Comparison of ENCODE assay signal across 8 mouse cellular contexts in genomic region chr5:8057018-8057323, GRCm38 (mm10). TPM values are rescaled to one million over a fixed set of nuclear protein-coding genes. Genes with fewer than 3 reads are reported as not detected.
DNase-seq lines count a peak whose midpoint lies in the region; ATAC-seq and TF ChIP-seq lines count a peak whose summit lies in the region.

No protein-coding gene starts in this region.

- peak; percentile 12 for DNase-seq in adrenal gland, postnatal 10 days
- DNase-seq in adrenal gland, adult 8-10 months: no peak
- DNase-seq in testis, postnatal 14 days (ENCODE audit: low spot score): no peak
- DNase-seq in left cerebral cortex, adult 9 months (ENCODE audit: low spot score in 2 of 2): no peak
- no peak for DNase-seq in ovary, adult 18-20 months (ENCODE audit: low spot score)

- H3K27ac ChIP-seq in testis, adult 2 months (ENCODE audit: control insufficient read depth, insufficient read depth, low read depth, low read length): no peak overlapping the region
- peak overlapping the region; percentile 7; the same call in 1 of the 2 replicates for H3K27ac ChIP-seq in limb, embryonic 12.5 days
- no peak overlapping the region for H3K27ac ChIP-seq in neural tube, embryonic 15.5 days (replicated peaks)

- no peak for TF ChIP-seq CTCF in testis, adult 2 months (IDR thresholded peaks at IDR 0.05; ENCODE audit: control insufficient read depth, insufficient read depth, insufficient replicate concordance, low read depth, low read length)

- H3K27me3 ChIP-seq in testis, adult 2 months (ENCODE audit: control insufficient read depth, insufficient read depth, low read length): no peaks in the 10 kb centered on the region; the same call in 1 of the 2 replicates
- no peaks in the 10 kb centered on the region for H3K27me3 ChIP-seq in limb, embryonic 12.5 days
- H3K27me3 ChIP-seq in neural tube, embryonic 15.5 days (replicated peaks): no peaks in the 10 kb centered on the region

- ATAC-seq in limb, embryonic 12.5 days (ENCODE audit: insufficient number of reproducible peaks, insufficient read depth, low FRiP score, low TSS enrichment, low read depth): peak; percentile 40; the same call in 1 of the 2 replicates
- ATAC-seq in neural tube, embryonic 15.5 days (ENCODE audit: low FRiP score): peak; percentile 30

- no peak for TF ChIP-seq POLR2A in testis, adult 2 months (IDR thresholded peaks at IDR 0.05; ENCODE audit: control insufficient read depth, low read depth, low read length)

- H3K4me3 ChIP-seq in testis, adult 2 months (ENCODE audit: control insufficient read depth, low read depth, low read length): peak overlapping the region; percentile 80
- peak overlapping the region; percentile 76 for H3K4me3 ChIP-seq in limb, embryonic 12.5 days (replicated peaks)
- H3K4me3 ChIP-seq in neural tube, embryonic 15.5 days (replicated peaks): peak overlapping the region; percentile 74

- no peaks in the 10 kb centered on the region for H3K36me3 ChIP-seq in testis, adult 2 months (ENCODE audit: control insufficient read depth, insufficient read depth, low read length)
- H3K36me3 ChIP-seq in limb, embryonic 12.5 days: peaks cover 26% of the 10 kb centered on the region
- peaks cover 21% of the 10 kb centered on the region for H3K36me3 ChIP-seq in neural tube, embryonic 15.5 days

- 34% methylated on average over 5 of the region's 5 CpGs for WGBS in limb, embryonic 12.5 days
- 48% methylated on average over 5 of the region's 5 CpGs for WGBS in neural tube, embryonic 15.5 days

- H3K9me3 ChIP-seq in limb, embryonic 12.5 days: no peaks in the 10 kb centered on the region
- H3K9me3 ChIP-seq in neural tube, embryonic 15.5 days (replicated peaks): no peaks in the 10 kb centered on the region

- peaks cover 11% of the 10 kb centered on the region for H3K4me1 ChIP-seq in testis, adult 2 months (ENCODE audit: control insufficient read depth, insufficient read depth, low read length)
- peaks cover 14% of the 10 kb centered on the region for H3K4me1 ChIP-seq in limb, embryonic 12.5 days (replicated peaks)
- peaks cover 19% of the 10 kb centered on the region for H3K4me1 ChIP-seq in neural tube, embryonic 15.5 days

- peak overlapping the region; percentile 88 for H3K9ac ChIP-seq in limb, embryonic 12.5 days (replicated peaks)
- H3K9ac ChIP-seq in neural tube, embryonic 15.5 days (replicated peaks): peak overlapping the region; percentile 79

- H3K4me2 ChIP-seq in limb, embryonic 12.5 days: peak overlapping the region; percentile 71
- peak overlapping the region; percentile 63 for H3K4me2 ChIP-seq in neural tube, embryonic 15.5 days

RNA-seq across cellular contexts. Expression of gene Sri, which starts 11.1 kb away (rescaled TPM):
- 100 to 1,000 TPM; 121 to 132 TPM for total RNA-seq in adrenal gland, postnatal 10 days (2021)
- total RNA-seq in adrenal gland, adult 8-10 months (2022): 100 to 1,000 TPM in 3 of 4 experiments, 10 to 100 TPM in 1; 97.0 to 122 (median 111) TPM
- 10.2 and 11.3 TPM in 2 replicates for polyA plus RNA-seq in testis, adult 2 months (2012; rRNA removed)
- 224 and 232 TPM in 2 replicates for polyA plus RNA-seq in limb, embryonic 12.5 days (2016; fragmentation: Nextera tagmentation; extraction: Ambion mirVana)
- 192 and 204 TPM in 2 replicates for polyA plus RNA-seq in neural tube, embryonic 15.5 days (2015; fragmentation: Nextera tagmentation; extraction: Ambion mirVana)

Comparison
In these comparisons a context has a peak if more than half of its experiments do, and no peak if none do; other contexts are left out.
1. RNA of gene Sri, which starts 11.1 kb away (polyA plus RNA-seq): 224 to 232 TPM in limb, embryonic 12.5 days and 192 to 204 TPM in neural tube, embryonic 15.5 days; 10.2 to 11.3 TPM in testis, adult 2 months; every median in the first group is over 10 times any median in the second.
2. Peak in every context shown above with its lines, with median percentiles within 50 percentile points of each other: H3K4me3 ChIP-seq.